8 mouse cellular contexts compared by ENCODE assay signal in genomic region chr12:55079726-55080600, GRCm38 (mm10). TPM values are rescaled to one million over a fixed set of nuclear protein-coding genes. Genes with fewer than 3 reads are reported as not detected.
DNase-seq lines count a peak whose midpoint lies in the region; ATAC-seq and TF ChIP-seq lines count a peak whose summit lies in the region.
"Not testable (repeated sequence)": the region's sequence is repeated elsewhere in the genome, so short reads cannot be mapped to it uniquely, and the experiment has no call there.

Gene 2700097O09Rik (minus strand): TSS chr12:55080110.
Gene Srp54a (plus strand): TSS chr12:55080262.

- peak within 1 kb of the TSS; percentile 74 for H3K9ac ChIP-seq in forebrain, embryonic 13.5 days
- H3K9ac ChIP-seq in liver, postnatal 0 days (replicated peaks): peak within 1 kb of the TSS; percentile 97
- peak within 1 kb of the TSS; percentile 47 for H3K9ac ChIP-seq in neural tube, embryonic 14.5 days (replicated peaks; ENCODE audit: low read depth, low read length)

- not testable (repeated sequence) for TF ChIP-seq CTCF in E14TG2a.4 (conservative IDR thresholded peaks at IDR 0.05; ENCODE audit: low read length); liver, postnatal 0 days (IDR thresholded peaks at IDR 0.05; ENCODE audit: low read depth)

- ATAC-seq in forebrain, embryonic 13.5 days: peak; percentile 98
- ATAC-seq in liver, postnatal 0 days: peak; percentile 97
- ATAC-seq in neural tube, embryonic 14.5 days (ENCODE audit: low read depth): peak; percentile 99

- H3K27me3 ChIP-seq in E14TG2a.4 (ENCODE audit: insufficient read depth, low read length); forebrain, embryonic 13.5 days; liver, postnatal 0 days (ENCODE audit: insufficient read depth, low read length); neural tube, embryonic 14.5 days (ENCODE audit: control insufficient read depth, insufficient read depth, low read length): not testable (repeated sequence)

- peaks cover 12% of the 10 kb centered on the region for H3K4me1 ChIP-seq in E14TG2a.4 (replicated peaks; ENCODE audit: low read depth, low read length)
- H3K4me1 ChIP-seq in forebrain, embryonic 13.5 days; neural tube, embryonic 14.5 days (ENCODE audit: control insufficient read depth, insufficient read depth, low read length): not testable (repeated sequence)
- peaks cover 11% of the 10 kb centered on the region for H3K4me1 ChIP-seq in liver, postnatal 0 days (ENCODE audit: insufficient read depth)

- peak within 1 kb of the TSS; percentile 64 for H3K4me2 ChIP-seq in forebrain, embryonic 13.5 days
- peak within 1 kb of the TSS; percentile 79 for H3K4me2 ChIP-seq in liver, postnatal 0 days (ENCODE audit: low read depth, low read length)
- peak within 1 kb of the TSS; percentile 55 for H3K4me2 ChIP-seq in neural tube, embryonic 14.5 days (ENCODE audit: low read depth, low read length)

- WGBS in forebrain, embryonic 13.5 days: under 1% methylated on average over 60 of the region's 60 CpGs
- under 1% methylated on average over 60 of the region's 60 CpGs for WGBS in large intestine, adult 2 months
- under 1% methylated on average over 60 of the region's 60 CpGs for WGBS in liver, postnatal 0 days (ENCODE audit: insufficient replicate concordance)
- under 1% methylated on average over 60 of the region's 60 CpGs for WGBS in neural tube, embryonic 14.5 days

- H3K4me3 ChIP-seq in E14TG2a.4 (replicated peaks; ENCODE audit: low read length): peak within 1 kb of the TSS; percentile 91
- peak within 1 kb of the TSS; percentile 72 for H3K4me3 ChIP-seq in forebrain, embryonic 13.5 days
- peak within 1 kb of the TSS; percentile 75 for H3K4me3 ChIP-seq in liver, postnatal 0 days (ENCODE audit: low read depth, low read length)
- H3K4me3 ChIP-seq in neural tube, embryonic 14.5 days (ENCODE audit: low read depth, low read length): peak within 1 kb of the TSS; percentile 52

- peak; percentile 23; the same call in 1 of the 2 replicates for TF ChIP-seq EP300 in liver, postnatal 0 days (IDR thresholded peaks at IDR 0.05; ENCODE audit: low read depth)

- DNase-seq in c-Kit-positive CD71-positive TER-119-positive erythroid progenitor cells, embryonic 14.5 days (ENCODE audit: low spot score): peak; percentile 90
- DNase-seq in heart, postnatal 10 days: peak; percentile 96
- peak; percentile 65 for DNase-seq in large intestine, adult 2 months (ENCODE audit: low read depth, low spot score)
- peak; percentile 99 for DNase-seq in liver, postnatal 0 days
- peak; percentile 98 for DNase-seq in testis, postnatal 10 days (ENCODE audit: low spot score)

- intact Hi-C loops in heart, postnatal 10 days (cut with DNase I): not testable (repeated sequence)

- H3K9me3 ChIP-seq in E14TG2a.4 (ENCODE audit: low read length); forebrain, embryonic 13.5 days (replicated peaks); liver, postnatal 0 days (ENCODE audit: low read length); neural tube, embryonic 14.5 days (ENCODE audit: control insufficient read depth, low read length): not testable (repeated sequence)

- peaks cover 20% of the 10 kb centered on the region for H3K36me3 ChIP-seq in E14TG2a.4 (ENCODE audit: insufficient read depth, low read length)
- H3K36me3 ChIP-seq in forebrain, embryonic 13.5 days (ENCODE audit: poor library complexity, severe bottlenecking); liver, postnatal 0 days (replicated peaks; ENCODE audit: insufficient read depth, low read length); neural tube, embryonic 14.5 days (ENCODE audit: control insufficient read depth, insufficient read depth, low read length): not testable (repeated sequence)

- peak within 1 kb of the TSS; percentile 81 for H3K27ac ChIP-seq in forebrain, embryonic 13.5 days
- peak within 1 kb of the TSS; percentile 96 for H3K27ac ChIP-seq in liver, postnatal 0 days (ENCODE audit: low read depth)
- peak within 1 kb of the TSS; percentile 74 for H3K27ac ChIP-seq in neural tube, embryonic 14.5 days (ENCODE audit: low read depth, low read length)

RNA-seq across cellular contexts. Expression of gene 2700097O09Rik, which starts in this region (rescaled TPM):
- 42.5 TPM in 2 replicates for polyA plus RNA-seq in forebrain, embryonic 13.5 days (2015; fragmentation: Nextera tagmentation; extraction: Ambion mirVana)
- 1 to 10 TPM; 7.9 to 8.1 TPM for total RNA-seq in heart, postnatal 10 days (2021)
- 7.0 and 8.2 TPM in 2 replicates for polyA plus RNA-seq in large intestine, adult 2 months (2012; rRNA removed)
- polyA plus RNA-seq in liver, postnatal 0 days (2015; fragmentation: Nextera tagmentation; extraction: Ambion mirVana): 13.2 and 14.0 TPM in 2 replicates
- polyA plus RNA-seq in neural tube, embryonic 14.5 days (2014; fragmentation: Nextera tagmentation; extraction: Ambion mirVana): 32.2 TPM in 2 replicates

RNA-seq across cellular contexts. Expression of gene Srp54a, which starts in this region (rescaled TPM):
- polyA plus RNA-seq in forebrain, embryonic 13.5 days (2015; fragmentation: Nextera tagmentation; extraction: Ambion mirVana): 167 and 195 TPM in 2 replicates
- 100 to 1,000 TPM; 101 to 102 TPM for total RNA-seq in heart, postnatal 10 days (2021)
- polyA plus RNA-seq in large intestine, adult 2 months (2012; rRNA removed): 7.8 and 13.0 TPM in 2 replicates
- 67.0 and 69.3 TPM in 2 replicates for polyA plus RNA-seq in liver, postnatal 0 days (2015; fragmentation: Nextera tagmentation; extraction: Ambion mirVana)
- polyA plus RNA-seq in neural tube, embryonic 14.5 days (2014; fragmentation: Nextera tagmentation; extraction: Ambion mirVana): 213 and 218 TPM in 2 replicates

Comparison
In these comparisons a context has a peak if more than half of its experiments do, and no peak if none do; other contexts are left out.
1. Peak in every context shown above with its lines: DNase-seq, ATAC-seq, H3K4me3 ChIP-seq and H3K27ac ChIP-seq.
2. H3K9ac ChIP-seq: peak in every context shown above with its lines; median percentile 97 in liver, postnatal 0 days; 74 in forebrain, embryonic 13.5 days; 47 in neural tube, embryonic 14.5 days.